Mouse (Mus musculus) CH12.LX (cell line): ENCODE data around the gene Rpusd3. TPM values are rescaled to one million over a fixed set of nuclear protein-coding genes. Genes with fewer than 3 reads are reported as not detected.

Experiments
- DNase-seq: peaks from one replicate; pipeline ENCODE4 v3.0.0-alpha.2; 2013; ENCODE audit errors: extremely low read depth
- H3K27ac ChIP-seq: 2 replicates; pipeline ENCODE4 v1.5.1; 2012; ENCODE audit warnings: low read depth, mild to moderate bottlenecking, control low read depth, moderate library complexity; ENCODE audit not compliant: insufficient read depth
- H3K27me3 ChIP-seq: replicated peaks from 2 replicates; pipeline ENCODE3; 2012; ENCODE audit warnings: inconsistent platforms
- H3K36me3 ChIP-seq, 2 experiments: replicated peaks in 1 of 2; 2 replicates each; pipeline versions ENCODE3 to v1.6.1; 2012; ENCODE audit warnings: inconsistent platforms in 1 of 2, low read length in 1 of 2, mild to moderate bottlenecking in 1 of 2, mixed read lengths in 1 of 2, moderate library complexity in 1 of 2; ENCODE audit not compliant: control insufficient read depth in 1 of 2, insufficient read depth in 1 of 2
- H3K4me1 ChIP-seq, 2 experiments: 2 replicates each; pipeline ENCODE4 v1.6.1; 2012; ENCODE audit warnings: inconsistent platforms in 1 of 2, moderate library complexity in 1 of 2; ENCODE audit not compliant: insufficient read depth in 2 of 2, control insufficient read depth in 1 of 2
- H3K4me2 ChIP-seq: 2 replicates; pipeline ENCODE4 v1.6.1; 2012; ENCODE audit warnings: low read depth, mild to moderate bottlenecking, control low read depth; ENCODE audit not compliant: poor library complexity, insufficient read depth, severe bottlenecking
- H3K4me3 ChIP-seq, 3 experiments: fragments of 150-350 bp in 1 of 3; sonication (generic) in 1 of 3; replicated peaks in 1 of 3; 2 replicates each; pipeline versions ENCODE3 to v1.5.1; 2011 to 2012; ENCODE audit warnings: low read depth in 2 of 3, low read length in 2 of 3, mild to moderate bottlenecking in 2 of 3, moderate library complexity in 2 of 3, control low read depth in 1 of 3, improper control_type of control experiment in 1 of 3, inconsistent platforms in 1 of 3, mixed read lengths in 1 of 3; ENCODE audit not compliant: poor library complexity in 1 of 3
- H3K79me2 ChIP-seq: replicated peaks from 2 replicates; pipeline ENCODE4 v1.6.1; 2012; ENCODE audit warnings: mild to moderate bottlenecking, moderate library complexity; ENCODE audit not compliant: control insufficient read depth, poor library complexity, insufficient read depth, severe bottlenecking; ENCODE audit errors: extremely low read depth
- H3K9ac ChIP-seq: 2 replicates; pipeline ENCODE4 v1.6.1; 2012; ENCODE audit warnings: low read depth, mild to moderate bottlenecking, control low read depth, moderate library complexity; ENCODE audit not compliant: insufficient read depth
- H3K9me3 ChIP-seq: replicated peaks from 2 replicates; pipeline ENCODE3; 2012; ENCODE audit warnings: low read length, inconsistent platforms, mixed read lengths
- BHLHE40 ChIP-seq: IDR thresholded peaks from 2 replicates; pipeline ENCODE4 v1.6.1; 2011; ENCODE audit warnings: mild to moderate bottlenecking, low read depth, low read length, improper control_type of control experiment
- CHD2 ChIP-seq: IDR thresholded peaks from 2 replicates; pipeline ENCODE4 v1.6.1; 2011; ENCODE audit warnings: low read length, improper control_type of control experiment
- EP300 ChIP-seq: IDR thresholded peaks from 2 replicates; pipeline ENCODE4 v1.6.1; 2011; ENCODE audit warnings: low read length, improper control_type of control experiment
- ETS1 ChIP-seq: conservative IDR thresholded peaks from 2 replicates; pipeline ENCODE4 v1.6.1; 2012; ENCODE audit warnings: low read depth, mild to moderate bottlenecking, inconsistent platforms, low read length, improper control_type of control experiment, moderate library complexity
- GABPA ChIP-seq: IDR thresholded peaks from 2 replicates; pipeline ENCODE4 v1.6.1; 2012; ENCODE audit warnings: low read depth, low read length, improper control_type of control experiment, inconsistent platforms; ENCODE audit not compliant: insufficient replicate concordance
- HCFC1 ChIP-seq: IDR thresholded peaks from 2 replicates; pipeline ENCODE4 v1.6.1; 2012; ENCODE audit warnings: low read depth, mild to moderate bottlenecking, inconsistent platforms, low read length, improper control_type of control experiment
- JUND ChIP-seq: conservative IDR thresholded peaks from 2 replicates; pipeline ENCODE4 v1.6.1; 2011; ENCODE audit warnings: low read depth, low read length, improper control_type of control experiment
- MAFK ChIP-seq: IDR thresholded peaks from 2 replicates; pipeline ENCODE4 v1.6.1; 2011; ENCODE audit warnings: low read length, improper control_type of control experiment; ENCODE audit not compliant: insufficient replicate concordance
- MEF2A ChIP-seq: IDR thresholded peaks from 2 replicates; pipeline ENCODE4 v1.6.1; 2014; ENCODE audit warnings: low read depth, mild to moderate bottlenecking, inconsistent platforms, low read length, improper control_type of control experiment, borderline replicate concordance
- MYC ChIP-seq: IDR thresholded peaks from 2 replicates; pipeline ENCODE4 v1.6.1; 2011; ENCODE audit warnings: low read depth, mild to moderate bottlenecking, improper control_type of control experiment, low read length
- NELFE ChIP-seq: IDR thresholded peaks from 2 replicates; pipeline ENCODE4 v1.6.1; 2011; ENCODE audit warnings: low read depth, low read length, improper control_type of control experiment
- NRF1 ChIP-seq: IDR thresholded peaks from 2 replicates; pipeline ENCODE4 v1.6.1; 2014; ENCODE audit warnings: low read depth, mild to moderate bottlenecking, inconsistent platforms, low read length, improper control_type of control experiment, moderate library complexity
- PAX5 ChIP-seq: IDR thresholded peaks from 2 replicates; pipeline ENCODE4 v1.6.1; 2012; ENCODE audit warnings: low read length, inconsistent platforms, mixed read lengths
- POLR2A ChIP-seq: IDR thresholded peaks from 2 replicates; pipeline ENCODE4 v1.6.1; 2011; ENCODE audit warnings: low read depth, mild to moderate bottlenecking, improper control_type of control experiment, low read length
- RAD21 ChIP-seq: IDR thresholded peaks from 2 replicates; pipeline ENCODE4 v1.6.1; 2011; ENCODE audit warnings: low read depth, mild to moderate bottlenecking, low read length, improper control_type of control experiment, moderate library complexity
- RCOR1 ChIP-seq: conservative IDR thresholded peaks from 2 replicates; pipeline ENCODE4 v1.6.1; 2012; ENCODE audit warnings: low read depth, mild to moderate bottlenecking, inconsistent platforms, low read length, improper control_type of control experiment
- UBTF ChIP-seq: IDR thresholded peaks from 2 replicates; pipeline ENCODE4 v1.6.1; 2012; ENCODE audit warnings: low read depth, mild to moderate bottlenecking, inconsistent platforms, low read length, improper control_type of control experiment, moderate library complexity
- USF2 ChIP-seq: conservative IDR thresholded peaks from 2 replicates; pipeline ENCODE4 v1.6.1; 2011; ENCODE audit warnings: low read depth, low read length, improper control_type of control experiment
- ZMIZ1 ChIP-seq: IDR thresholded peaks from 2 replicates; pipeline ENCODE4 v1.6.1; 2012; ENCODE audit warnings: low read depth, mild to moderate bottlenecking, inconsistent platforms, low read length, improper control_type of control experiment
- dilution Hi-C: fragments of 300-500 bp; cut with MboI; formaldehyde crosslinking; loops from 2 replicates; pipeline ENCODE4 v1.14.3; 2020; ENCODE audit warnings: low sequenced_read_pairs; ENCODE audit not compliant: extremely low pct_unique_long_range_greater_than_20kb, extremely low pct_ligation_motif_present
- in situ Hi-C: fragments of 300-500 bp; cut with MboI; formaldehyde crosslinking; loops from 3 replicates; pipeline ENCODE4 v1.14.3; 2019; ENCODE audit warnings: low sequenced_read_pairs, low pct_ligation_motif_present, low pct_unique_long_range_greater_than_20kb, mixed read lengths
- polyA plus RNA-seq: library from polyadenylated mRNA; unstranded; fragments of >175 nt; gene quantifications from 2 replicates; pipeline ENCODE4 v1.2.1, GENCODE M21; 2012; ENCODE audit warnings: low read depth; ENCODE audit not compliant: insufficient read length
- total RNA-seq, 2 experiments: library from RNA; depleted of rRNA; stranded (reverse); fragments of 300-350 nt in 1 of 2; fragments of >200 nt in 1 of 2; gene quantifications; 2 replicates each; pipeline ENCODE4 v1.2.3; 2012 to 2014

Gene Rpusd3
- total and polyA plus RNA-seq, 3 experiments: 22.1 to 26.5 (median 26.3) TPM

- no peaks in the 10 kb centered on the region for H3K9me3 ChIP-seq
- DNase-seq: no peak
- in situ Hi-C loops: no loop called here
- H3K36me3 ChIP-seq: no peaks in the 10 kb centered on the region
- H3K79me2 ChIP-seq: no peaks in the 10 kb centered on the region
- no peak overlapping the region for H3K4me3 ChIP-seq
- H3K9ac ChIP-seq: no peak overlapping the region
- H3K27me3 ChIP-seq: peaks cover 11% of the 10 kb centered on the region
- no peak overlapping the region for H3K27ac ChIP-seq
- dilution Hi-C loops: no loop called here
- peaks cover 0 to 10% of the 10 kb centered on the region in 2 experiments; a peak in 2 of 4 replicates for H3K4me1 ChIP-seq
- no peak overlapping the region for H3K4me2 ChIP-seq
- TF ChIP-seq MEF2A: no peak
- TF ChIP-seq ZMIZ1: no peak
- TF ChIP-seq USF2: no peak
- TF ChIP-seq MAFK: no peak
- no peak for TF ChIP-seq EP300
- no peak for TF ChIP-seq RAD21
- no peak for TF ChIP-seq MYC
- no peak for TF ChIP-seq RCOR1
- TF ChIP-seq HCFC1: no peak
- TF ChIP-seq BHLHE40: no peak
- TF ChIP-seq PAX5: no peak
- TF ChIP-seq NELFE: no peak
- no peak for TF ChIP-seq CHD2
- no peak for TF ChIP-seq POLR2A
- TF ChIP-seq UBTF: no peak
- TF ChIP-seq ETS1: no peak
- TF ChIP-seq NRF1: no peak
These were observed 35.9 kb upstream of the Rpusd3 start for GRCm38 (mm10) chr6:113455007-113455406.

- Histone ChIP-seq H3K79me2 (no peaks in the 10 kb centered on the region), H3K4me2 (no peak overlapping the region), H3K36me3 (peaks cover 15 to 27% of the 10 kb centered on the region in 2 experiments), H3K4me1 (peaks cover 0 to 16% of the 10 kb centered on the region in 2 experiments; a peak in 2 of 4 replicates), H3K4me3 (no peak overlapping the region), H3K9ac (no peak overlapping the region), H3K27me3 (no peaks in the 10 kb centered on the region), H3K27ac (no peak overlapping the region), H3K9me3 (no peaks in the 10 kb centered on the region)
- dilution Hi-C loops (no loop called here), in situ Hi-C loops (no loop called here)
- DNase-seq: no peak
- TF ChIP-seq JUND (no peak), GABPA (no peak)
These were observed 32.7 kb upstream of the Rpusd3 start for GRCm38 (mm10) chr6:113451839-113452238.
